Mouse (Mus musculus): ENCODE measurements around the gene Nlrp3. TPM values are rescaled to one million over a fixed set of nuclear protein-coding genes. Genes with fewer than 3 reads are reported as not detected.

Gene Nlrp3
- polyA plus RNA-seq, 1 experiment from 2014 or later: 0.12 TPM

DNA sequence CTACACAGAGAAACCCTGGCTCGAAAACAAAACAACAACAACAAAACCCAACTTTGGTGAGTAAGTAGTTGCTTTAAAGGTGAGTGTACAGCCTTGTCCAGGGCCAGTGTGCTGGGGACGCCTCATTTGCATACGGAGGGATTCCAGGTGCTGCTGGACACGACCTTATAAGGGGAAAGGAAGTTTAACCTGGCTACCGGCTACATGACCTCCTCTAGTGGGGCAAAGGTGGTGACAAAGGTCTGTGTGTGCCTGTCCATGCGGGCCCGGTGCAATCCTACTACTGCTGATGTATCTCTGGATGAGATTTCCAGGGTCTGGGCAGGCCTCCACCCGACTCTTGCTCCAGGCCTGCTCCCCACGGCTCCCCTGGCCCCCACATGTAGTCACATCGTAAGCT is 28.6 kb upstream of the Nlrp3 start:
- Histone ChIP-seq H3K4me2 (ENCODE audit: low read depth, low read length) (no peak overlapping the region), H3K9me3 (ENCODE audit: control insufficient read depth, low read length) (no peaks in the 10 kb centered on the region), H3K4me1 (ENCODE audit: control insufficient read depth, insufficient read depth, low read length) (no peaks in the 10 kb centered on the region; the same call in 1 of the 2 replicates), H3K9ac (replicated peaks; ENCODE audit: low read depth, low read length) (no peak overlapping the region), H3K4me3 (ENCODE audit: low read depth, low read length) (no peak overlapping the region), H3K27ac (ENCODE audit: low read depth, low read length) (no peak overlapping the region), H3K27me3 (ENCODE audit: control insufficient read depth, insufficient read depth, low read length) (no peaks in the 10 kb centered on the region), H3K36me3 (ENCODE audit: control insufficient read depth, insufficient read depth, low read length) (no peaks in the 10 kb centered on the region)
- no peak for ATAC-seq (ENCODE audit: low read depth)
- WGBS: 94% methylated on average over 10 of the region's 10 CpGs

DNA sequence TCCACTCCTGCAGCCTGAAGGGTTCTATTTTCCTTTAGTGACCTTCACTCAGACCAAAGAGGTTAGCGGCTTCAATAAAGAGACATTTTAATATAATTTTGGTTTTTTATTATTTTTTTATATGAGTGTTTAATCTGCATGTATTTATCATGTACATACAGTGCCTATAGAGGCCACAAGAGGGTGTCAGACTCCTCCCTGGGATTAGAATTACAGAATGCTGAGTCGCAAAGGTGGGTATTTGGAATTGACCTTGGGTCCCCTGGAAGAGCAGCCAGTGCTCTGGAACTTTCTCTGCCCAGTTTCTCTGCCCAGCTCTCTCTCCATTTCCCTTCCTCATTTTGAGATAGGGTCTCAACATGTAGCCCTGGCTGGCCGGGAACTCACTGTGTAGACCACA is 27.8 kb upstream of the Nlrp3 start:
- Histone ChIP-seq H3K4me2 (ENCODE audit: low read depth, low read length) (no peak overlapping the region), H3K4me1 (ENCODE audit: control insufficient read depth, insufficient read depth, low read length) (no peaks in the 10 kb centered on the region)

DNA sequence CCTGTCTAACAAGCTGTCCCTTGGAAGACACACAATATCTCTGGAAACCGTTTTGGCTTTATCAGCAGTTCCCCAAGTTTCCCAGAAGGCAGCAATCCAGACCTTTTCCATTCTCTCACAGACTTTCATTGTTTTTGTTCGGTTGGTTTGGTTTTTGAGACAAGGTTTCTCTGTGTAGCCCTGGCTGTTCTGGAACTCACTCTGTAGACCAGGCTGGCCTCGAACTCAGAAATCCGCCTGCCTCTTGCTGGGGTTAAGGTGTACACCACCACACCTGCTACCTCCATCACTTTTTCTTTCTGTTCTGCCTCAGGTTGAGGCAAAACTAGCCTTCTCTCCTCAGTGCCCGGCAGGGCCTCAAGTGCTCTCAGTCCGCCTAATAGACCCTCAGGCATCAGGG is 27.0 kb upstream of the Nlrp3 start:
- Histone ChIP-seq H3K4me1 (ENCODE audit: control insufficient read depth, insufficient read depth, low read length) (no peaks in the 10 kb centered on the region), H3K27ac (ENCODE audit: low read depth, low read length) (no peak overlapping the region), H3K9ac (replicated peaks; ENCODE audit: low read depth, low read length) (no peak overlapping the region), H3K4me3 (ENCODE audit: low read depth, low read length) (no peak overlapping the region), H3K27me3 (ENCODE audit: control insufficient read depth, insufficient read depth, low read length) (no peaks in the 10 kb centered on the region), H3K4me2 (ENCODE audit: low read depth, low read length) (no peak overlapping the region), H3K36me3 (ENCODE audit: control insufficient read depth, insufficient read depth, low read length) (no peaks in the 10 kb centered on the region), H3K9me3 (ENCODE audit: control insufficient read depth, low read length) (no peaks in the 10 kb centered on the region)
- WGBS: 71% methylated on average over 6 of the region's 6 CpGs
- ATAC-seq (ENCODE audit: low read depth): no peak

More for the DNA sequence above, 27.8 kb upstream of the Nlrp3 start:
- 86% methylated on average over 3 of the region's 3 CpGs for WGBS
- Histone ChIP-seq H3K36me3 (ENCODE audit: control insufficient read depth, insufficient read depth, low read length) (no peaks in the 10 kb centered on the region), H3K27ac (ENCODE audit: low read depth, low read length) (no peak overlapping the region), H3K27me3 (ENCODE audit: control insufficient read depth, insufficient read depth, low read length) (no peaks in the 10 kb centered on the region), H3K9me3 (ENCODE audit: control insufficient read depth, low read length) (no peaks in the 10 kb centered on the region), H3K4me3 (ENCODE audit: low read depth, low read length) (no peak overlapping the region), H3K9ac (replicated peaks; ENCODE audit: low read depth, low read length) (no peak overlapping the region)
- ATAC-seq (ENCODE audit: low read depth): no peak

DNA sequence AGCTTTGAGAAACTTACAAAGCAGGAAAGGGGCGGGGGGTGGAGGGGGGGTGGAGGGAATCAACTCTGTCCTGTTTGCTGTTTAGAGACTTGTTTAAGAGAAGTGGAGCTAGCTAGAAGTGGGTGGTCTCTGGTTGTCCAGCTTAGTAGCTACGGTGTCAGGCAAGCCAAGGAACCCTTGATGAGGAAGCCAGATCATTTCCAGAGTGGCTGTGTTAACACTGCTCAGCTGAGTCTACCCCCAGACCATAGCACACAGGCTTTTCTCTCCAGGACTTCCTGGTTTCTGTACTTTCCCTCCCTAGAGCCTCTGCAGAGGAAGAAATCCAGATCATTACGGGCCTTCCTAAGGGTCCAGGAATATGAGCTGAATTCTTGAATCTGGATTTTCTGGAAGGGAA is 26.6 kb upstream of the Nlrp3 start:
- H3K9me3 ChIP-seq (ENCODE audit: control insufficient read depth, low read length): no peaks in the 10 kb centered on the region
- H3K36me3 ChIP-seq (ENCODE audit: control insufficient read depth, insufficient read depth, low read length): no peaks in the 10 kb centered on the region
- no peaks in the 10 kb centered on the region for H3K27me3 ChIP-seq (ENCODE audit: control insufficient read depth, insufficient read depth, low read length)
- H3K4me3 ChIP-seq (ENCODE audit: low read depth, low read length): no peak overlapping the region
- H3K27ac ChIP-seq (ENCODE audit: low read depth, low read length): no peak overlapping the region
- H3K9ac ChIP-seq (replicated peaks; ENCODE audit: low read depth, low read length): no peak overlapping the region
- no peaks in the 10 kb centered on the region for H3K4me1 ChIP-seq (ENCODE audit: control insufficient read depth, insufficient read depth, low read length)
- H3K4me2 ChIP-seq (ENCODE audit: low read depth, low read length): no peak overlapping the region
- ATAC-seq (ENCODE audit: low read depth): no peak
- WGBS: 74% methylated on average over 3 of the region's 3 CpGs

DNA sequence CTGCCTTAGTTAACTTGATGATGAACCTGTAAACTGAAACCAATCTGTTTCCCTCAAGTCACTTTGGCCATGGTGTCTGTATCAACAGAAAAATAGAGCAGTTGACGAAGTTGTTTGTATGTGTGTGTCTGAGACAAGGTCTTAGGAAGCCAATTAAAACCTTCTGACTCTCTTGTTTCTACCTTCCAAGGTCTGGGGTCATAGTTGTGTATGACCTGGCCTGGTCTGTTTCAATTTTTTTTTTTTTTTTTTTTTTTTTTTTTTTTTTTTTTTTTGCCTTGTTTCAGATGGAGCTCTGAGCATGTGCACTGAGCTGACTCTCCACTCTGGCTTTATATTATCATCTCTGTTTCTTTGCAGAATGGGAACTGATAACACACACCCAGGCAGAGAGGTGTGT is 23.9 kb upstream of the Nlrp3 start:
- no peak overlapping the region for H3K9ac ChIP-seq (replicated peaks; ENCODE audit: low read depth, low read length)
- H3K4me3 ChIP-seq (ENCODE audit: low read depth, low read length): no peak overlapping the region
- no peaks in the 10 kb centered on the region for H3K36me3 ChIP-seq (ENCODE audit: control insufficient read depth, insufficient read depth, low read length)
- H3K27ac ChIP-seq (ENCODE audit: low read depth, low read length): no peak overlapping the region
- ATAC-seq (ENCODE audit: low read depth): no peak
- no peaks in the 10 kb centered on the region for H3K4me1 ChIP-seq (ENCODE audit: control insufficient read depth, insufficient read depth, low read length)
- H3K9me3 ChIP-seq (ENCODE audit: control insufficient read depth, low read length): no peaks in the 10 kb centered on the region
- 90% methylated on average over 1 of the region's 1 CpGs for WGBS
- H3K4me2 ChIP-seq (ENCODE audit: low read depth, low read length): no peak overlapping the region
- H3K27me3 ChIP-seq (ENCODE audit: control insufficient read depth, insufficient read depth, low read length): no peaks in the 10 kb centered on the region

DNA sequence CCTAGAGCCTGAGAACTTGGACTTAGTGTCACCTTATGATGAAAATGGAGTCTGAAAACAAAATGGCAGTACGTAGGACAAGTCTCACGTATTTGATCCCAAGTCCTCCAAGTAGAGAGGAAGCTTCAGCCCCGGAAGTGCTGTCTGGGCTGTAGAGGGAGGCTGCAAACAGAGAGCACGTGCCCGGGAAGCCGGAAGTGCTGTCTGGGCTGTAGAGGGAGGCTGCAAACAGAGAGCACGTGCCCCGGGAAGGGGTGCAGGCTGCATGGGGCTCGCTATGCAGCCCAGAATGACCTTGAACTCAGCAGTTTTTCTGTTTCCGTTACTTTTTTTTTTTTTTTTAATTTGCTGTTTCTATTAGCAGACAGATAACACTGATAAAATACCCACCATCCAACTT is 23.1 kb upstream of the Nlrp3 start:
- H3K36me3 ChIP-seq (ENCODE audit: control insufficient read depth, insufficient read depth, low read length): no peaks in the 10 kb centered on the region
- no peak overlapping the region for H3K4me2 ChIP-seq (ENCODE audit: low read depth, low read length)
- no peaks in the 10 kb centered on the region for H3K9me3 ChIP-seq (ENCODE audit: control insufficient read depth, low read length)
- H3K9ac ChIP-seq (replicated peaks; ENCODE audit: low read depth, low read length): no peak overlapping the region
- H3K4me3 ChIP-seq (ENCODE audit: low read depth, low read length): no peak overlapping the region
- no peaks in the 10 kb centered on the region for H3K4me1 ChIP-seq (ENCODE audit: control insufficient read depth, insufficient read depth, low read length)
- no peak for ATAC-seq (ENCODE audit: low read depth)
- H3K27ac ChIP-seq (ENCODE audit: low read depth, low read length): no peak overlapping the region
- no peaks in the 10 kb centered on the region for H3K27me3 ChIP-seq (ENCODE audit: control insufficient read depth, insufficient read depth, low read length)
- 65% methylated on average over 10 of the region's 10 CpGs for WGBS

DNA sequence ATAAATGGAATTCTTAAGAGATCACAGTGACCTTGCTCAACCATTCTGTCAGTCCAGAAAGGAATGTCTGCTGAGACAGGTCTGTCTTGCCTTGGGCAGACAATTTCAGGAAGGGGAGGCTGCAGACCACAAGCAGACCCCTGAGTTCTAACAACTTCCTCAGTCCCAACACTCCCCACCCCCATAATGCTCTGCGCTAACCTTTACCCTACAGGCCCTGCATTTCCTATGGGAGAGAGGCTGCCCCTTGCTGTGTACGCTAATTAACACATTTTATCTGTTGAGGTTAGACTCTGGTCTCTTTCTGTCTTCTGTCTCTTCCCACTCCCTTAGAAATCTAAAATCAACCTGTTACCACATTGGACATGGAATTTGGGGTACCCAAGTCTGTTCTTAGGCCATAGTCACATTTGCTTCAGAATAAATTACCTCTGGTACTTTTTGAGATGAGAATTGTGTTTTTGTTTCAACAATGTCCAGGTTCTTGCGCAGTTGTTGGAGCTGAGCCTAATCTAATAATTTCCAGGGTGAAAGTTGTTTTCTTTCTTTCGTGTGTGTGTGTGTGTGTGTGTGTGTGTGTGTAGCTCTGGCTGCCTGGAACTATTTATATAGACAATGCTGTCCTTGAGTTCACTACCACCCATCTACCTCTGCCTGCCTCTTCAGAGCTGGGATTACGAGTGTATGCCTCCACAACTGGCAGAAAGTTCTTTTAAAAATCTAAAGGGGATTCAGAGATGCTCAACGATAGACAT is 21.4 kb upstream of the Nlrp3 start:
- Histone ChIP-seq H3K27me3 (ENCODE audit: control insufficient read depth, insufficient read depth, low read length) (no peaks in the 10 kb centered on the region), H3K9me3 (ENCODE audit: control insufficient read depth, low read length) (no peaks in the 10 kb centered on the region), H3K36me3 (ENCODE audit: control insufficient read depth, insufficient read depth, low read length) (no peaks in the 10 kb centered on the region), H3K27ac (ENCODE audit: low read depth, low read length) (no peak overlapping the region), H3K9ac (replicated peaks; ENCODE audit: low read depth, low read length) (no peak overlapping the region), H3K4me1 (ENCODE audit: control insufficient read depth, insufficient read depth, low read length) (no peaks in the 10 kb centered on the region), H3K4me3 (ENCODE audit: low read depth, low read length) (no peak overlapping the region), H3K4me2 (ENCODE audit: low read depth, low read length) (no peak overlapping the region)
- ATAC-seq (ENCODE audit: low read depth): no peak
- 80% methylated on average over 6 of the region's 6 CpGs for WGBS

DNA sequence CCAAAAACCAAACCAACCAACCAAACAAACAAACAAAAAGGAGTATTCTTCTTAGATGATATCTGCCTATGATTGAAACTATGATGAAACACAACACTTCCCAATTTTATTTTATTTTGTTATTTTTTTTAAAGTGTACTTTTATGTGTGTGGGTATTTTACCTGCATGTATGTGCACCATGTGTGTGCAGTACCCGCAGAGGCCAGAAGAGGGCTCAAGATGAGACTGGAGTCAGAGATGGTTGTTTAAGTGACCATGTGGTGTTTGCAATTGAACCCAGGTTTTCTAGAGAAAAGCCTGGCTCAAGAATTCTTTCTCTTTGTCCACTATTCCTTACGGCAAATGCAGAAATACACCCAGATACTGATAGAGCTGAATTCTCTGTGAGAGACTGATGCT is 17.2 kb upstream of the Nlrp3 start:
- Histone ChIP-seq H3K36me3 (ENCODE audit: control insufficient read depth, insufficient read depth, low read length) (no peaks in the 10 kb centered on the region), H3K27ac (ENCODE audit: low read depth, low read length) (no peak overlapping the region), H3K27me3 (ENCODE audit: control insufficient read depth, insufficient read depth, low read length) (no peaks in the 10 kb centered on the region), H3K4me2 (ENCODE audit: low read depth, low read length) (no peak overlapping the region), H3K9ac (replicated peaks; ENCODE audit: low read depth, low read length) (no peak overlapping the region), H3K4me3 (ENCODE audit: low read depth, low read length) (no peak overlapping the region), H3K9me3 (ENCODE audit: control insufficient read depth, low read length) (no peaks in the 10 kb centered on the region), H3K4me1 (ENCODE audit: control insufficient read depth, insufficient read depth, low read length) (no peaks in the 10 kb centered on the region)
- ATAC-seq (ENCODE audit: low read depth): no peak
- 96% methylated on average over 2 of the region's 2 CpGs for WGBS

DNA sequence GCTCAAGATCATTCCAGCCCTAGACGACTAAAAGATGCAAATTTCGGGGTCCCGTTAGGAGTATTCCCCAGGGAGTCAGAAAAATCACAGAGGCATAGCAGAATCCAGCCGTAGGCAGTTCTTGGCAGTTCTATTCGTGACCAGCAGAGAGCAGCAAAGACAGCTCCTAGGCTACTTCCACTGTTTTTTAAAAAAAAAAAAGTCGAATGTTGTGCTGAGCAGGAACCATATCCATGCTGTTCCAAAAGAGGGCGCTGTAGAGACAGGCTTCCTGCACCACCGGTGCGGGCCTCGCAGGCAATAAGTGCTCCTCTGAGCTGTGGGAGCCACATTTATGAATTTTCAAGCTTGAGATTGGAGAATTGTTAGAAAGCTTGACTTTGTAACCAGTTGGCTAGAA is 16.1 kb upstream of the Nlrp3 start:
- 7% methylated on average over 10 of the region's 10 CpGs for WGBS
- Histone ChIP-seq H3K36me3 (ENCODE audit: control insufficient read depth, insufficient read depth, low read length) (no peaks in the 10 kb centered on the region), H3K27me3 (ENCODE audit: control insufficient read depth, insufficient read depth, low read length) (no peaks in the 10 kb centered on the region), H3K4me3 (ENCODE audit: low read depth, low read length) (no peak overlapping the region), H3K27ac (ENCODE audit: low read depth, low read length) (no peak overlapping the region), H3K4me1 (ENCODE audit: control insufficient read depth, insufficient read depth, low read length) (no peaks in the 10 kb centered on the region), H3K4me2 (ENCODE audit: low read depth, low read length) (no peak overlapping the region), H3K9me3 (ENCODE audit: control insufficient read depth, low read length) (no peaks in the 10 kb centered on the region), H3K9ac (replicated peaks; ENCODE audit: low read depth, low read length) (no peak overlapping the region)
- peak; percentile 38 for ATAC-seq (ENCODE audit: low read depth)
